Mouse (Mus musculus) MN1 (cell line): Measurements from ENCODE around the gene Dync1li1.

Experiments used
- DNase-seq: peaks from one replicate; pipeline ENCODE4 v3.0.0-alpha.2; 2016; ENCODE audit warnings: low spot score

Dync1li1 gene

GRCm38 (mm10) chr9:114688252-114688952 is at the start of gene Dync1li1:
Dync1li1 (plus strand) TSS chr9:114688790.
- peak; percentile 96 for DNase-seq

GRCm38 (mm10) chr9:114639186-114639748 is 49.3 kb upstream of the Dync1li1 start:
- peak; percentile 39 for DNase-seq

- peak; percentile 99 for DNase-seq
These were observed 48.5 kb upstream of the Dync1li1 start, which contains the start of gene Cnot10 for GRCm38 (mm10) chr9:114639839-114640646. Cnot10 (minus strand) TSS chr9:114640184.

GRCm38 (mm10) chr9:114646556-114647505 is 41.8 kb upstream of the Dync1li1 start:
- DNase-seq: no peak

- DNase-seq: peak; percentile 54
These were observed 40.8 kb upstream of the Dync1li1 start for GRCm38 (mm10) chr9:114647506-114648432.

GRCm38 (mm10) chr9:114648472-114648871 is 40.1 kb upstream of the Dync1li1 start:
- peak; percentile 68 for DNase-seq

- no peak for DNase-seq
These were observed 39.2 kb upstream of the Dync1li1 start for GRCm38 (mm10) chr9:114649371-114649770.

GRCm38 (mm10) chr9:114650938-114651634 is 37.5 kb upstream of the Dync1li1 start:
- DNase-seq: no peak

GRCm38 (mm10) chr9:114655356-114655755 is 33.2 kb upstream of the Dync1li1 start:
- no peak for DNase-seq

GRCm38 (mm10) chr9:114656701-114657100 is 31.9 kb upstream of the Dync1li1 start:
- no peak for DNase-seq

GRCm38 (mm10) chr9:114660506-114660905 is 28.1 kb upstream of the Dync1li1 start:
- DNase-seq: no peak

GRCm38 (mm10) chr9:114660983-114661382 is 27.6 kb upstream of the Dync1li1 start:
- DNase-seq: no peak

GRCm38 (mm10) chr9:114661991-114662390 is 26.6 kb upstream of the Dync1li1 start:
- DNase-seq: no peak

GRCm38 (mm10) chr9:114663782-114664181 is 24.8 kb upstream of the Dync1li1 start:
- DNase-seq: peak; percentile 46

GRCm38 (mm10) chr9:114666858-114667257 is 21.7 kb upstream of the Dync1li1 start:
- no peak for DNase-seq

- DNase-seq: peak; percentile 70
These were observed 20.5 kb upstream of the Dync1li1 start for GRCm38 (mm10) chr9:114668047-114668446.

- no peak for DNase-seq
These were observed 19.6 kb upstream of the Dync1li1 start for GRCm38 (mm10) chr9:114669011-114669410.

GRCm38 (mm10) chr9:114671946-114672345 is 16.6 kb upstream of the Dync1li1 start:
- DNase-seq: no peak

GRCm38 (mm10) chr9:114672703-114673561 is 15.7 kb upstream of the Dync1li1 start:
- DNase-seq: peak; percentile 58
